Mouse (Mus musculus): ENCODE measurements at regions not wholly inside any gene's neighbourhood (a gene's known extent, or its start where the extent isn't known, plus 50 kb on each side); places are given as distances from the start of the nearest gene placed in this dataset.

- TF ChIP-seq EP300 (IDR thresholded peaks at IDR 0.05; ENCODE audit: low read depth) (0 out of 2 replicates have a peak, but pooled peaks have one; percentile 13), CTCF (IDR thresholded peaks at IDR 0.05; ENCODE audit: low read depth) (no peak)
- peak in 1 of 3 experiments; percentile 22 for DNase-seq (ENCODE audit: low read depth in 3 of 3, low spot score in 3 of 3)
- Histone ChIP-seq H3K27me3 (ENCODE audit: control insufficient read depth, insufficient read depth, low read length) (no peaks in the 10 kb centered on the region), H3K4me2 (ENCODE audit: low read depth) (no peak overlapping the region; the same call in 1 of the 2 replicates), H3K27ac (no peak overlapping the region), H3K4me3 (ENCODE audit: insufficient read depth in 1 of 2, low read depth in 2 of 2, low read length in 2 of 2) (no peak overlapping the region), H3K36me3 (replicated peaks; ENCODE audit: control insufficient read depth, insufficient read depth, low read depth) (no peaks in the 10 kb centered on the region), H3K9me3 (ENCODE audit: control insufficient read depth, low read length) (no peaks in the 10 kb centered on the region), H3K4me1 (replicated peaks; ENCODE audit: control insufficient read depth in 2 of 2, insufficient read depth in 2 of 2, low read length in 1 of 2) (peaks cover 0 to 9% of the 10 kb centered on the region in 2 experiments; a peak in 2 of 4 replicates), H3K9ac (replicated peaks) (no peak overlapping the region)
- peak; percentile 74 for ATAC-seq (ENCODE audit: insufficient read depth)
- WGBS (ENCODE audit: insufficient replicate concordance) = 40% methylated on average over 8 of the region's 8 CpGs
These were observed 66.3 kb upstream of the Rpl34 start for GRCm38 (mm10) chr3:130796531-130796930.

- Histone ChIP-seq H3K9ac (replicated peaks) (no peak overlapping the region), H3K4me3 (ENCODE audit: insufficient read depth in 1 of 2, low read depth in 2 of 2, low read length in 2 of 2) (no peak overlapping the region), H3K27me3 (ENCODE audit: control insufficient read depth, insufficient read depth, low read length) (no peaks in the 10 kb centered on the region), H3K36me3 (replicated peaks; ENCODE audit: control insufficient read depth, insufficient read depth, low read depth) (no peaks in the 10 kb centered on the region), H3K9me3 (ENCODE audit: control insufficient read depth, low read length) (no peaks in the 10 kb centered on the region), H3K4me1 (replicated peaks; ENCODE audit: control insufficient read depth in 2 of 2, insufficient read depth in 2 of 2, low read length in 1 of 2) (peaks cover 0 to 9% of the 10 kb centered on the region in 2 experiments; a peak in 2 of 4 replicates), H3K4me2 (ENCODE audit: low read depth) (no peak overlapping the region), H3K27ac (no peak overlapping the region)
- no peak for DNase-seq (ENCODE audit: low read depth in 3 of 3, low spot score in 3 of 3)
- WGBS (ENCODE audit: insufficient replicate concordance) = 66% methylated on average over 4 of the region's 4 CpGs
- ATAC-seq (ENCODE audit: insufficient read depth) = no peak
- TF ChIP-seq EP300 (IDR thresholded peaks at IDR 0.05; ENCODE audit: low read depth) (no peak), CTCF (IDR thresholded peaks at IDR 0.05; ENCODE audit: low read depth) (no peak)
These were observed 65.2 kb upstream of the Rpl34 start for GRCm38 (mm10) chr3:130795396-130795795.

- ATAC-seq (ENCODE audit: insufficient read depth) = no peak
- Histone ChIP-seq H3K27me3 (ENCODE audit: control insufficient read depth, insufficient read depth, low read length) (no peaks in the 10 kb centered on the region), H3K9ac (replicated peaks) (no peak overlapping the region), H3K9me3 (ENCODE audit: control insufficient read depth, low read length) (no peaks in the 10 kb centered on the region), H3K4me2 (ENCODE audit: low read depth) (no peak overlapping the region), H3K4me3 (ENCODE audit: insufficient read depth in 1 of 2, low read depth in 2 of 2, low read length in 2 of 2) (no peak overlapping the region), H3K27ac (no peak overlapping the region), H3K4me1 (replicated peaks; ENCODE audit: control insufficient read depth in 2 of 2, insufficient read depth in 2 of 2, low read length in 1 of 2) (peaks cover 0 to 9% of the 10 kb centered on the region in 2 experiments; a peak in 2 of 4 replicates), H3K36me3 (replicated peaks; ENCODE audit: control insufficient read depth, insufficient read depth, low read depth) (no peaks in the 10 kb centered on the region)
- DNase-seq (ENCODE audit: low read depth in 3 of 3, low spot score in 3 of 3) = no peak
- 29% methylated on average over 13 of the region's 13 CpGs for WGBS (ENCODE audit: insufficient replicate concordance)
- peak; percentile 50 for TF ChIP-seq CTCF (IDR thresholded peaks at IDR 0.05; ENCODE audit: low read depth)
- no peak for TF ChIP-seq EP300 (IDR thresholded peaks at IDR 0.05; ENCODE audit: low read depth)
These were observed 64.1 kb upstream of the Rpl34 start for GRCm38 (mm10) chr3:130794142-130794925.

GRCm38 (mm10) chr3:130780706-130781240 is 50.6 kb upstream of the Rpl34 start:
- ATAC-seq (ENCODE audit: insufficient read depth) (no peak), DNase-seq (ENCODE audit: low read depth in 3 of 3, low spot score in 3 of 3) (no peak)
- H3K27me3 ChIP-seq (ENCODE audit: control insufficient read depth, insufficient read depth, low read length) = no peaks in the 10 kb centered on the region
- H3K4me1 ChIP-seq (replicated peaks; ENCODE audit: control insufficient read depth in 2 of 2, insufficient read depth in 2 of 2, low read length in 1 of 2) = no peaks in the 10 kb centered on the region
- H3K9me3 ChIP-seq (ENCODE audit: control insufficient read depth, low read length) = no peaks in the 10 kb centered on the region
- no peak overlapping the region for H3K4me2 ChIP-seq (ENCODE audit: low read depth)
- TF ChIP-seq EP300 (IDR thresholded peaks at IDR 0.05; ENCODE audit: low read depth) = no peak
- no peak for TF ChIP-seq CTCF (IDR thresholded peaks at IDR 0.05; ENCODE audit: low read depth)
- no peak overlapping the region for H3K9ac ChIP-seq (replicated peaks)
- H3K27ac ChIP-seq = no peak overlapping the region
- 50% methylated on average over 11 of the region's 11 CpGs for WGBS (ENCODE audit: insufficient replicate concordance)
- no peaks in the 10 kb centered on the region for H3K36me3 ChIP-seq (replicated peaks; ENCODE audit: control insufficient read depth, insufficient read depth, low read depth)
- no peak overlapping the region for H3K4me3 ChIP-seq (ENCODE audit: insufficient read depth in 1 of 2, low read depth in 2 of 2, low read length in 2 of 2)

All from liver, embryonic 14.5 days (tissue).